ENCODE assay signal across 9 mouse cellular contexts in the genomic region with DNA sequence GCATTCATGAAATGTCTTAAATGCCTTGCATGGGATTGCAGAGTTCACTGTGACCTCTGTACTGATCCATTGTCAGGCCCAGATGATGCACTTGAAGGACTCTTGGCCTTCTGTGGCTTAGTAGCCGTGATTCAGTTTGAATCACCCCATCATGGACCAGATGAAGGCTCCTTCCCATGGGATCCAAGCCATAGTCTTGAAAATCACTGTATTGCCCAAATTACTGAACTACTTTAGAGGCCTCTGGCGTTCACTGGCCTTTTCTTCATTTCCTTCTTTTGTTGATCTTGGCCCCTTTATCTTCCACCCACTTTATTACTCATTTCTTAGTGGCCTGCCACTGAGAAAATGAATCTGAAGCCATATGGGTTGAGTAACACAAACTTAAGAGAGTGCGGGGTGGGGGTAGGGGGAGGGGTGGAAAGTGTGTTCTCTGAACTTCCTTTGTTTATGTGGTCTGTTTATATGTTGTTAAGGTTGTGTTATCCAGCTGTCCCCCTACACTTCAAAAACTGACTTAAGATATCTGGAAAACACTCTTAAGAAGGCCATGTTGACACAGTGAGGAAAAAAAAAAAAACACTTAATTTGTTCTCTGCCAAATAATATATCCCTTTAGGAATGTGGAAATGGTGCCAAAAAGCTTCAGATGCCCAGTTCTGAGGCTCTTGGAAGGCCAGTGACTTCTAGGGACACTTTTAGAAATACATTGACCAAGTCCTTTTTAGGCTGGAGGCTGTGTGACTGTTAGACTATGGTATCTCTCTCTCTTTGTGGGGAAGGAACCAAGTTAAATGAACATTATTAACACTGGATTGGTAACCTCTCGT. TPM values are rescaled to one million over a fixed set of nuclear protein-coding genes. Genes with fewer than 3 reads are reported as not detected.
DNase-seq lines count a peak whose midpoint lies in the region; ATAC-seq and TF ChIP-seq lines count a peak whose summit lies in the region.
"Had no signal": no experiment of that assay in that cellular context is flagged by ENCODE, and none has a peak within 500 bp of the region (broad histone marks: within the 10 kb centered on the region; RNA-seq: fewer than 3 reads in every experiment).

No protein-coding gene starts in this region.

- H3K79me2 ChIP-seq in C2C12 (ENCODE audit: control insufficient read depth, insufficient read depth): peaks cover 9% of the 10 kb centered on the region

- no peaks in the 10 kb centered on the region for H3K27me3 ChIP-seq in C2C12 (ENCODE audit: control insufficient read depth, insufficient read depth, insufficient read length)
- no peaks in the 10 kb centered on the region for H3K27me3 ChIP-seq in heart, embryonic 14.5 days (ENCODE audit: control insufficient read depth, insufficient read depth, low read length)
- no peaks in the 10 kb centered on the region for H3K27me3 ChIP-seq in forebrain, embryonic 16.5 days (replicated peaks; ENCODE audit: control insufficient read depth, insufficient read depth, low read length)

- 52% methylated on average over 4 of the region's 4 CpGs for WGBS in heart, embryonic 14.5 days
- WGBS in forebrain, embryonic 16.5 days: 71% methylated on average over 4 of the region's 4 CpGs

- ATAC-seq in CD4-positive, CD25-positive, alpha-beta regulatory T cell, adult 4 months: no peak
- ATAC-seq in heart, embryonic 14.5 days (ENCODE audit: insufficient number of reproducible peaks, insufficient read depth, low FRiP score, low read depth): no peak
- ATAC-seq in megakaryocyte, adult 5-6 weeks (ENCODE audit: poor library complexity, severe bottlenecking): no peak
- no peak for ATAC-seq in forebrain, embryonic 16.5 days

- DNase-seq in CD4-positive, CD25-positive, alpha-beta regulatory T cell, adult 2 months (ENCODE audit: low read depth, low spot score): peak; percentile 7
- peak; percentile 16 to 50 for DNase-seq in kidney, postnatal 25 days
- no peak for DNase-seq in cerebellum, postnatal 14 days
- DNase-seq: cerebellum, adult 11 months had no signal

- H3K27ac ChIP-seq in heart, embryonic 14.5 days (replicated peaks in 1 of 2; ENCODE audit: control insufficient read depth in 1 of 2, insufficient read depth in 1 of 2, low read depth in 2 of 2, low read length in 2 of 2): peak overlapping the region; percentile 54 to 55
- no peak overlapping the region; the same call in 1 of the 2 replicates for H3K27ac ChIP-seq in forebrain, embryonic 16.5 days (ENCODE audit: low read length)

- H3K4me1 ChIP-seq in heart, embryonic 14.5 days (ENCODE audit: control insufficient read depth in 2 of 2, insufficient read depth in 2 of 2, low read length in 2 of 2): peaks cover 21 to 39% of the 10 kb centered on the region in 2 experiments
- H3K4me1 ChIP-seq in forebrain, embryonic 16.5 days (replicated peaks; ENCODE audit: control insufficient read depth, insufficient read depth, low read length): peaks cover 13% of the 10 kb centered on the region

- no peak overlapping the region for H3ac ChIP-seq in C2C12 (ENCODE audit: control insufficient read depth, insufficient read length, low read depth)

- H3K9me3 ChIP-seq in heart, embryonic 14.5 days (ENCODE audit: control insufficient read depth, low read length): no peaks in the 10 kb centered on the region
- H3K9me3 ChIP-seq in forebrain, embryonic 16.5 days (ENCODE audit: control insufficient read depth, low read length): no peaks in the 10 kb centered on the region

- no peak for TF ChIP-seq CTCF in C2C12 (IDR thresholded peaks at IDR 0.05; ENCODE audit: control insufficient read depth, insufficient read depth, insufficient read length)

- no peak overlapping the region for H3K4me3 ChIP-seq in C2C12 (ENCODE audit: insufficient read depth, poor library complexity, severe bottlenecking)
- no peak overlapping the region for H3K4me3 ChIP-seq in heart, embryonic 14.5 days (ENCODE audit: control insufficient read depth in 1 of 2, insufficient read depth in 1 of 2, low read depth in 1 of 2, low read length in 2 of 2)
- no peak overlapping the region for H3K4me3 ChIP-seq in forebrain, embryonic 16.5 days (replicated peaks; ENCODE audit: low read length)

- H3K9ac ChIP-seq in heart, embryonic 14.5 days (ENCODE audit: low read length): no peak overlapping the region
- no peak overlapping the region for H3K9ac ChIP-seq in forebrain, embryonic 16.5 days (replicated peaks; ENCODE audit: low read depth, low read length)

- no peak overlapping the region for H3K4me2 ChIP-seq in heart, embryonic 14.5 days (ENCODE audit: low read length)
- H3K4me2 ChIP-seq in forebrain, embryonic 16.5 days (ENCODE audit: low read length): no peak overlapping the region

- peaks cover 3% of the 10 kb centered on the region for H3K36me3 ChIP-seq in C2C12 (ENCODE audit: control insufficient read depth, insufficient read depth)
- peaks cover 13% of the 10 kb centered on the region for H3K36me3 ChIP-seq in heart, embryonic 14.5 days (ENCODE audit: control insufficient read depth, insufficient read depth, low read length)
- peaks cover 7% of the 10 kb centered on the region; the same call in 1 of the 2 replicates for H3K36me3 ChIP-seq in forebrain, embryonic 16.5 days (ENCODE audit: control insufficient read depth, insufficient read depth)

- H3K79me3 ChIP-seq in C2C12 (ENCODE audit: low read depth): no peaks in the 10 kb centered on the region

TF ChIP-seq in C2C12, 6 proteins besides CTCF, POLR2A, EP300 and RAD21:
- TF ChIP-seq CEBPB (IDR thresholded peaks at IDR 0.05; ENCODE audit: low read depth): peak; percentile 57
- peak; percentile 57 for TF ChIP-seq MYOD1 (IDR thresholded peaks at IDR 0.05; ENCODE audit: control insufficient read depth, insufficient read length, low read depth)
- TF ChIP-seq USF1 (IDR thresholded peaks at IDR 0.05; ENCODE audit: low read depth): no peak
- peak; percentile 61 for TF ChIP-seq MAX (IDR thresholded peaks at IDR 0.05)
- TF ChIP-seq FOSL1 (IDR thresholded peaks at IDR 0.05; ENCODE audit: insufficient read depth, low read length, poor library complexity, severe bottlenecking): peak; percentile 89
- TF ChIP-seq MYOG (IDR thresholded peaks at IDR 0.05; ENCODE audit: control insufficient read depth, extremely low read depth, insufficient read length): no peak

RNA-seq across cellular contexts. Expression of a gene that starts 45.5 kb away (rescaled TPM):
- 10 to 100 TPM; 57.1 to 75.0 TPM for polyA plus RNA-seq in CD4-positive, CD25-positive, alpha-beta regulatory T cell, adult 4 months (2017; shearing (Covaris generic))
- polyA plus RNA-seq in C2C12 (2012; fragmentation: generic; extraction: Trizol): 9.7 TPM
- polyA plus RNA-seq in heart, embryonic 14.5 days (2014; fragmentation: Nextera tagmentation; extraction: Ambion mirVana): 58.5 and 62.2 TPM in 2 replicates
- 17.4 and 18.7 TPM in 2 replicates for total RNA-seq in megakaryocyte, adult 5-6 weeks (2015)
- 16.9 and 18.0 TPM in 2 replicates for total RNA-seq in megakaryocyte, adult 5-6 weeks (2017)
- polyA plus RNA-seq in forebrain, embryonic 16.5 days (2015; fragmentation: Nextera tagmentation; extraction: Ambion mirVana): 95.4 and 97.4 TPM in 2 replicates

RNA-seq across cellular contexts. Expression of a gene that starts 46.0 kb away (rescaled TPM):
- 10 to 100 TPM; 17.6 to 18.4 TPM for polyA plus RNA-seq in CD4-positive, CD25-positive, alpha-beta regulatory T cell, adult 4 months (2017; shearing (Covaris generic))
- polyA plus RNA-seq in C2C12 (2012; fragmentation: generic; extraction: Trizol): 14.4 TPM
- polyA plus RNA-seq in heart, embryonic 14.5 days (2014; fragmentation: Nextera tagmentation; extraction: Ambion mirVana): 18.8 and 22.4 TPM in 2 replicates
- 7.8 and 9.3 TPM in 2 replicates for total RNA-seq in megakaryocyte, adult 5-6 weeks (2015)
- 3.9 and 8.0 TPM in 2 replicates for total RNA-seq in megakaryocyte, adult 5-6 weeks (2017)
- polyA plus RNA-seq in forebrain, embryonic 16.5 days (2015; fragmentation: Nextera tagmentation; extraction: Ambion mirVana): 5.5 and 6.4 TPM in 2 replicates

Comparison
In these comparisons a context has a peak if more than half of its experiments do, and no peak if none do; other contexts are left out.
1. DNase-seq: peak in CD4-positive, CD25-positive, alpha-beta regulatory T cell, adult 2 months (single experiment) and kidney, postnatal 25 days (2 of 2); none in cerebellum, postnatal 14 days (0 of 2).